Mouse (Mus musculus): ENCODE measurements at regions not wholly inside any gene's neighbourhood (a gene's known extent, or its start where the extent isn't known, plus 50 kb on each side); places are given as distances from the start of the nearest gene placed in this dataset.

DNA sequence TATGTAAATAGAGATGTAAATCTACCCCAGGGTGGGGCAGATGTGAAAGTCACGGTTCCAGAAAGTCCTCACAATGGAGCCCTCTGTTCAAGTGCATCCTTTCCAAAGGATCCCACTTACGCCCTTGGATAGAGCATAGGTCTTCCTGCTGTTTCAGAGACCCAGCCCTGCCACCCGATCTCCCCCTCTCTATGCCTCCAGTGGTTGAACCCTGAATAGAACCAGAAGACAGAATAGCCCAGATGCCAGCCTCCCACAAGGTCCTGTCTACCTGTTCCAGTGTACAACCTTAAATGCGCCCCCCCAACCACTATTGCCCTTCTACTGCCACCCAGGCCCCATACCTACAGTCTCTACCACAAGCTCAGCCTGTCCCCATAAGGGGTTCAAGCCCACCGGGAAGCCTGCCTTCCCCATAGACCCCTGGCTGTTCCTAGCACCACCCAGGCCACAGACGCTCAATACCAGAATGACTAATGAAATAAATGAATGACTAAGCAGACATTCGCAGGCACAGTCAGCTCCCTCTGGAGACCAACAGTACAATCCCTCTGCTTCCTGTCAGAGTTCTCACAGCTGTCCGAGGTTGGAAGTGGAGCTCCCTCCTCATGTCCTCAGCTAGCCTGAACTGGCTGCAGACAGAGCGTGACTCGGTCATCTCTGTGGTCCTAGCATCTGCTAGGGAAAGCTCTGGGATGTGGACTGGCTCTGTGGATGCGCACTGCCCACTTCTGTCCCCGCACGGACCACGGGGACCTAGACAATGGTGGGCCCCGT lies 133.4 kb upstream of the 1600014C23Rik start:
- DNase-seq (ENCODE audit: low spot score), result no peak

DNA sequence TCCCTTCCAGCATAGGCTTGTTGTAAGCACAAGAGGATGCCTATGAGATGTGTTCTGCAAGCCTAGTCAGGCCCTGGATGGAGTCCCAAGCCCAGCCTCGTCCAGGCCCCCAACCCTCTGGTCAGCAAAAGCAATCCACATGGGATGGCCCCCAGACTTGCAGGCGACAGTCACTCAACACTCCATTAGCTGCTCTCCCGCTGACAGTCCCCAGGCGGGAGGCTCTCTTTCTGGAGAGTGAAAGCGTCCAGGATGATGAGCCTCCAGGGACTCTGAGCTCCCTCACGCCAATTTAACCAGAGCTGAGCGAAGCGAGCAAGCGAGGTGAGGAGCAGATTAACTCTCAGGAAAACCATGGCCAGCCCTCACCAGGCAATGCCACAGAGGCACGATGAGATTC lies 132.7 kb upstream of the 1600014C23Rik start:
- no peak for DNase-seq (ENCODE audit: low spot score)

- no peak for DNase-seq (ENCODE audit: low spot score)
Measured at GRCm38 (mm10) chr17:45865944-45866343, 132.3 kb upstream of the 1600014C23Rik start.

- peak; percentile 72 for DNase-seq (ENCODE audit: low spot score)
Measured at GRCm38 (mm10) chr17:45863471-45864205, 130.0 kb upstream of the 1600014C23Rik start.

- DNase-seq (ENCODE audit: low spot score), result no peak
Measured at GRCm38 (mm10) chr17:45863031-45863430, 129.4 kb upstream of the 1600014C23Rik start.

GRCm38 (mm10) chr17:45859441-45859840 lies 125.8 kb upstream of the 1600014C23Rik start:
- DNase-seq (ENCODE audit: low spot score), result no peak

- no peak for DNase-seq (ENCODE audit: low spot score)
Measured at GRCm38 (mm10) chr17:45853931-45854653, 120.4 kb upstream of the 1600014C23Rik start.

GRCm38 (mm10) chr17:45852402-45852801 lies 118.8 kb upstream of the 1600014C23Rik start:
- DNase-seq (ENCODE audit: low spot score), result no peak

DNA sequence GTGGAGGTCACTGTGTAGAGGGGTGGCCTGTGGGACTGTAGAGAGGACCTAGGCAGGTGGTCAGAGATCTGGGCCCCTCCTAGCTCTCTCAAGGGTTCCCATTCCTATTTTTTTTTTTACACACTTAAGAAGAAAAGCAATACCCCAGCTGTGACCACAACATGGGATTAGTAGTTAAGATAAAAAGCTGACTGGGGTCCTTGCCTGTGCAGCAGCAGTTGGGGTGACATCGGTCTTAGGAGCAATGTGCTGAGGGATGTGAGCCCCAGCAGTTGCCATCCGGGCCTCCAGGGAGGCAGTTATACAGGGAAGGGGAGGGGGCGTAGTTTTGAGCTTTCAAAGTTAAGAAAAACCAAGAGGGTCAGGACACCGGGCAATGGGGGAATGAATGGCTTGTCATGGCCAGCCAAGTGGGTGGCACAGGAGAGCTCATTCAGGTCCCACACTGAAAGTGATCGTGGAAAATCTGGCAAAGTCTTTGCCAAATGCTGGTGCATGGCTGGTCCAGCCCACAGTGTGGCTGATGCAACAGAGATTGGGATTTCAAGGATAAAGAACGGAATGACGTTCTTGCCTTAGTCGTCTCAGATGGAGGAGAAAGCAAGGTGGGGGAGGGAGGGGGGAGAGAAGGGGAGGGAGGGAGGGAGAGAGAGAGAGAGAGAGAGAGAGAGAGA lies 118.2 kb upstream of the 1600014C23Rik start:
- no peak for DNase-seq (ENCODE audit: low spot score)

DNA sequence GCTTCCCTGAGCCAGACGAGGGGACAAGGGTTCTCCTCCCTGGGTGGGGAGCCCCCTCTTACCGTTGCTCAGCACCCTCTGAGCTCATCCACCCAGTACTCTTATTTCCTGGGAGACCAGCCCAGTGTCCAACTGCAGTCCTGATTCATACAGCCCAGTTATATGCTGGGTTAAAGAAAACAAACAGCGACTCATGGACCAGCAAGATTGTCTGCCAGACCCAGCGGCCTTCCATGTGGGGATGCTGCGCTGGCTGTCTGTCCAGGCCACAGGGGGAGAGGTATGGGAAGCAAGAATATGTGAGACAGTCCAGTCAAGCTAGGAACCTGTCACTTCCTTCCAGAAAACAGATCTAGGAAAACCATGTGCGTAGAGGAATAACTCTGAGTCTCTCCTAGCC lies 117.3 kb upstream of the 1600014C23Rik start:
- no peak for DNase-seq (ENCODE audit: low spot score)

- no peak for DNase-seq (ENCODE audit: low spot score)
Measured at GRCm38 (mm10) chr17:45850174-45850573, 116.5 kb upstream of the 1600014C23Rik start.

- peak; percentile 43 for DNase-seq (ENCODE audit: low spot score)
Measured at GRCm38 (mm10) chr17:45848605-45849004, 115.0 kb upstream of the 1600014C23Rik start.

- DNase-seq (ENCODE audit: low spot score), result no peak
Measured at GRCm38 (mm10) chr17:45847701-45848378, 114.2 kb upstream of the 1600014C23Rik start.

DNA sequence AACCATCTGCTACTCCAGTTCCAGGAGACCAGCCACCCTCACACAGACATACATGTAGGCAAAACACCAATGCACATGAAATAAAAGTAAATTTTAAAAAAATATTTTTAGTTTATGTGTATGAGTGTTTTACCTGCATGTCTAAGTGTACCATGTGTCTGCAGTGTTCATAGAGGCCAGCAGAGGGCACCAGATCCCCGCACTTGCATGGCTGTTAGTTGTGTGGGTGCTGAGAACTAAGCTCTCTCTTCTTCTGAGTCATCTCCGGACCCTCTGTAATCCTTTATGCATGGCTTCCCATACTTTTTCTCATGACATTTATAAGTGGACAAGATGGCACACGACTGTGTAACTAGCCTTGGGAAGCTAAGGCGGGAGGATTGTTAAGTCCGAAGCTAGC lies 112.2 kb upstream of the 1600014C23Rik start:
- no peak for DNase-seq (ENCODE audit: low spot score)

- no peak for DNase-seq (ENCODE audit: low spot score)
Measured at GRCm38 (mm10) chr17:45836731-45837130, 103.1 kb upstream of the 1600014C23Rik start.

DNA sequence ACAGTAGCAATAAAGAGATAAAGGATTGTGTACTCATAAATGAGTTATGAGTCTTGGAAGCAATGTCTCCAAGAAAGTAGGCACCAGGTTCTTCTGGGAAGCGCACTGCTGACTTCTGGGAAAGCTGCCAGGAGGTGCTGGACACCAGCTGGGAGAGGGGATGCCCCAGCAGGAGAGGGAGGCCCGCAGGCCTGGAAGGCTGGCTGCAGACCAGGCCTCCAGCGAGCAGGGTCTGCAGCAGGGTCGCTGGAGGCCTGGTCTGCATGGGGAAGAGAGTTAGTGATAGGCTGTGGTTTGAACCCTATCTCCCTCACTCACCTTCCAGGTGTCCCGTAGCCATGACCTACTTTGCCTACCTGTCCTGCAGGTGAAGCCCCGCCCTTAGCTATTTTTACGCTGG lies 102.6 kb upstream of the 1600014C23Rik start:
- no peak for DNase-seq (ENCODE audit: low spot score)

DNA sequence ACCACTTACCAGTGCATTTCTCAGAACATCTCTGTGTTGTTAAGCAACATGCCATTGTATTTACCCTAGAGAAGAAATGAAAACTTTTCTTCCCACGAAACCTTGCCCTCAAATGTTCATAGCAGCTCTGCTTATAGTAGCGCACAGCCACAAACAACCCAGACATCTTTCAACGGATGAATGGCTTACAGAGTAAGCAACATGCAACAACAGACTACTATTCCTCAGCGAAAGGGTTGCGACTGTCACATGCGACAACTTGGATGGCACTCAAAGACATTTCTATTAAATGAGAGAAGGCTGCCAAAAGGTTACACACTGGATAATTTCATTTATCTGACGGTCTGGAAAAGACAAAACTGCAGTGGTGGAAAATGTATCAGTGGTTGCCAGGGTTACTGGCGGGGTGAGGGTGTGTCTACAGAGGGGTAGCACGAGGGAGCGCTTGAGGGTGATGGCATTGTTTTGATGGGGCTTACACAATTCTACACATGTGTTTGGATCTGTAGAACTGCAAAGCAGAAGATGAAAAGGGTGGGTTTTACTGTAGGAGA lies 101.0 kb upstream of the 1600014C23Rik start:
- DNase-seq (ENCODE audit: low spot score), result no peak

DNA sequence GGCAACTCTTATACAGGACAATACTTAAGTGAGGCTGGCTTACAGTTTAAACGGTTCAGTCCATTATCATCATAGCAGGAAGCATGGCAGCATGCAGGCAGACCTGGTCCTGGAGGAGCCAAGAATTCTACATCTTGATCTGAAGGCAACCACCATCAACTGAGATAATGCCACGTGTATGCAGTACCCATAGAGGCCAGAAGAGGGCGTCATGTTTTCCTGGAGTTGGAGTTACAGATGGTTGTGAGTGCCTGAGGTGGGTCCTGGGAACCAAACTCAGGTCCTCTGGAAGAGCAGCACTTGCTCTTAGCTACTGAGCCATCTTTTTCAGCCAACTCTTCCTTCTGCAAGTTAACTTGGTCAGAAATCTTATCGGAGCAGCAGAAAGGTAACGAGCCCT lies 96.7 kb upstream of the 1600014C23Rik start:
- no peak for DNase-seq (ENCODE audit: low spot score)

GRCm38 (mm10) chr17:45829571-45829970 lies 95.9 kb upstream of the 1600014C23Rik start:
- DNase-seq (ENCODE audit: low spot score), result no peak

GRCm38 (mm10) chr17:45828843-45829242 lies 95.2 kb upstream of the 1600014C23Rik start:
- DNase-seq (ENCODE audit: low spot score), result no peak

DNA sequence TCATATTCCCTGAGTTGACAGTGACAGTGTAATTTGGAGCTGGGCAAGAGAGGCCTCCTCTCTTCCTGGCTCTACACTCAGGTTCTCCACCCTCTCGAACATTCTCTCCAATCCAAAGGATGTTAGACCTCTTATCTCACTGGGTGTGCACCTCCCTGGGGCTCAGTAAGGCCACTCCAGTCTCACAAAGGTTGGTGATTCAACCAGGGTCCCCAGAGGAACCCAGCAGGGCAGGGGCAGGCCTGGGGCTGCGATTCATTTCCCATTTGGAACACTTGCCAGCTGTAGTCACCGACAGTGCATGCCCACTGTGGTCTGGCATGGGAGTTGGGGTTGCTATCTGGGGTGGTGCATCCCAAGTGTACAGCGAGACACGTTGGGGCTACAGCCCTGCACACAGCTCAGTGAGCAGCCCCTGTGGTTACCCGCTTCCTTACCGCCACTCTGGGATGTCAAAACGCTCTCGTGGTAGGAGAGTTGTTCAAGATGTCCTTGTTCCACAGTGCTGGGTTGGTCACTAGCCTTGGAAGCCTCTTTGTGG lies 94.7 kb upstream of the 1600014C23Rik start:
- DNase-seq (ENCODE audit: low spot score), result no peak

All from embryo, embryonic 10.5 days (tissue).